Mouse (Mus musculus) ES-E14 (cell line): ENCODE measurements at regions not wholly inside any gene's neighbourhood (a gene's known extent, or its start where the extent isn't known, plus 50 kb on each side); places are given as distances from the start of the nearest gene placed in this dataset.
"Not testable (repeated sequence)": the region's sequence is repeated elsewhere in the genome, so short reads cannot be mapped to it uniquely, and the experiment has no call there.

Experiments
- DNase-seq: peaks from one replicate; pipeline ENCODE4 v3.0.0-alpha.2; 2013; ENCODE audit warnings: low read depth, low spot score
- H3K27ac ChIP-seq: 2 replicates; pipeline ENCODE4 v1.5.1; 2012; ENCODE audit warnings: low read depth, mild to moderate bottlenecking, low read length, moderate library complexity, mixed read lengths; ENCODE audit not compliant: poor library complexity, insufficient read depth, severe bottlenecking
- H3K36me3 ChIP-seq: 2 replicates; pipeline ENCODE4 v1.6.1; 2012; ENCODE audit warnings: mild to moderate bottlenecking, low read length, moderate library complexity, mixed read lengths; ENCODE audit not compliant: control insufficient read depth, poor library complexity, insufficient read depth, severe bottlenecking
- H3K4me1 ChIP-seq, 2 experiments: fragments of 150-350 bp in 1 of 2; sonication (generic) in 1 of 2; 2 replicates each; pipeline ENCODE4 v1.6.1; 2012; ENCODE audit warnings: low read length in 2 of 2, mild to moderate bottlenecking in 1 of 2, mixed read lengths in 1 of 2; ENCODE audit not compliant: control insufficient read depth in 2 of 2, insufficient read depth in 2 of 2, poor library complexity in 1 of 2
- H3K4me3 ChIP-seq, 2 experiments: fragments of 150-350 bp in 1 of 2; sonication (generic) in 1 of 2; 2 replicates each; pipeline ENCODE4 v1.5.1; 2012; ENCODE audit warnings: low read length in 2 of 2, low read depth in 1 of 2, mild to moderate bottlenecking in 1 of 2, mixed read lengths in 1 of 2; ENCODE audit not compliant: insufficient read depth in 1 of 2, poor library complexity in 1 of 2, severe bottlenecking in 1 of 2
- H3K9ac ChIP-seq: 2 replicates; pipeline ENCODE4 v1.6.1; 2012; ENCODE audit warnings: low read depth, mild to moderate bottlenecking, low read length, mixed read lengths; ENCODE audit not compliant: poor library complexity, insufficient read depth, severe bottlenecking
- H3K9me3 ChIP-seq: fragments of 150-350 bp; sonication (generic); 2 replicates; pipeline ENCODE4 v1.6.1; 2012; ENCODE audit warnings: low read depth, mild to moderate bottlenecking, low read length; ENCODE audit not compliant: control insufficient read depth, insufficient read depth
- in situ Hi-C, 2 experiments: fragments of 600-800 bp; cut with MboI; formaldehyde crosslinking; loops; one replicate each; pipeline ENCODE4 v1.15.1; 2025; ENCODE audit warnings: low sequenced_read_pairs in 2 of 2, inconsistent platforms in 1 of 2; ENCODE audit not compliant: unreplicated experiment in 2 of 2

DNA sequence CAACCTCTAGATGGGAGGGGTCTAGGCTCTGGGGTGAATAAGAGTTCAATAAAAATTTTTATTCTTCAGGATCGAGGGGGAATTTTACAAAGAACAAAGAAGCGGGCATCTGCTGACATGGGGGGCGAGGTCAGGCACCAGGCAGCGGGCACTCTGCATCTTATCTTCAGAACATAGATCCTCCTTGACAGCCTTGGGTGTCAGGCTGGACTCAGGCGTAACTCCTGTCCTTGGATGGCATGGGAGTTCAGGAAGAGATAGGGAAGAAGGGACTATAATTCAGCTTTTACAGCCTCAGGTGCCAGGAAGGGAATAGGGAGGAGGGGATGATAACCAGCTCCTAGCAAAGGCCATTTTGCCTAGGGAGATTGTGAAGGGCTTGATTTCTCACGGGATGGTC, 753.1 kb downstream of the Gm10330 start:
- H3K27ac ChIP-seq, H3K4me1 ChIP-seq, H3K4me3 ChIP-seq, in situ Hi-C loops, DNase-seq, H3K9me3 ChIP-seq, H3K36me3 ChIP-seq, H3K9ac ChIP-seq: not testable (repeated sequence)

DNA sequence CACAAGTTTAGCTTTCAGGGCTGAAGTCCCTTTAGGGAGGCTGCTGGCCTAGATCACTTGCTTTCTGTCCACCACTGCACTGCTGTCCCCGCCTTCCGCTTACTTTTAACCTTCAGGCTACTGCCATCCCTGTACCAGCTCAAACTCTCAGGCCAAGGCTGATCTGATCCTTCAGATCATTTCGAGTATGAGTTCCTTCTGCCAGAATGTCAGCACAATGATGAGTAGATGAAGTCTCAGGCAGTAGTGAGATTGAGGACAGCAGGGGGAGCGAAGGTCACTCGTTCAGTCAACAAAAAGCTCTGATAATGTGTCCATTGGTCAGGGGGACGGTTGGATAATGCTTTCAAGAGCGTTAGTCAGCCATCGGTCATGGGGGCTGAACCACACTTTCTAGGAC, 756.5 kb downstream of the Gm10330 start:
- H3K4me3 ChIP-seq, H3K4me1 ChIP-seq, in situ Hi-C loops, H3K9ac ChIP-seq, H3K27ac ChIP-seq, DNase-seq, H3K9me3 ChIP-seq, H3K36me3 ChIP-seq: not testable (repeated sequence)

DNA sequence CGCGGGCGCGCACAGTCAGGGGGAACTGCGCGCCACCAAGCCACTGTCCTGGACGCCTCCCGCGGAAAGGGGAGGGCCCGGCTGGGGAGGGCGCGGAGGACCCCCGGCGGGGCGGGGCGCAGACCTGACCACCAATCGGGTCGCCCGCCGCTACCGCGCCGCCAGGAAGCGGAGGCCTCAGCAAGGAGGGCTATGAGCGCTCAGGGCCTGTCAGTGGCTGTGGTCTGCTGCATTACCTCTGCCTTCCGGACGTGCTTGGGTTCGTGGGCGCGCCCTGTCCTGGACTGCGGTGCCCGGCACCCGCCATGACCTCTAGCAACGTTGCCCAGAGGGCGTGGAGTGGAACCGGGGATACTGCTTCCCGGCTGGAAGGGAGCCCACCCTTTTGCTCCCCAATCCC, 769.9 kb downstream of the Gm10330 start:
- not testable (repeated sequence) for H3K9me3 ChIP-seq

GRCm38 (mm10) chr12:23009662-23010061, 770.4 kb downstream of the Gm10330 start:
- H3K36me3 ChIP-seq, in situ Hi-C loops, H3K9me3 ChIP-seq, H3K9ac ChIP-seq, H3K4me1 ChIP-seq, DNase-seq, H3K27ac ChIP-seq: not testable (repeated sequence)
- H3K4me3 ChIP-seq: peak overlapping the region in 1 of 2 experiments; percentile 43; a peak in 1 of 4 replicates

More for the DNA sequence above, 769.9 kb downstream of the Gm10330 start:
- DNase-seq, in situ Hi-C loops, H3K9ac ChIP-seq, H3K27ac ChIP-seq, H3K36me3 ChIP-seq, H3K4me1 ChIP-seq: not testable (repeated sequence)
- peak overlapping the region in 1 of 2 experiments; percentile 33; a peak in 1 of 4 replicates for H3K4me3 ChIP-seq
